Mouse (Mus musculus) cortical plate, adult 2 months (tissue): Measurements from ENCODE around the gene Paox.

Experiments
- CTCF ChIP-seq: fragments of 200-500 bp; IDR thresholded peaks from 2 replicates; pipeline ENCODE4 v1.5.1; 2011; ENCODE audit warnings: mild to moderate bottlenecking, control low read depth, low read length; ENCODE audit not compliant: insufficient read depth; ENCODE audit errors: extremely low read depth
- POLR2A ChIP-seq: fragments of 200-500 bp; IDR thresholded peaks from 2 replicates; pipeline ENCODE4 v1.6.1; 2011; ENCODE audit warnings: mild to moderate bottlenecking, low read length, control low read depth; ENCODE audit not compliant: insufficient read depth; ENCODE audit errors: extremely low read depth

DNA sequence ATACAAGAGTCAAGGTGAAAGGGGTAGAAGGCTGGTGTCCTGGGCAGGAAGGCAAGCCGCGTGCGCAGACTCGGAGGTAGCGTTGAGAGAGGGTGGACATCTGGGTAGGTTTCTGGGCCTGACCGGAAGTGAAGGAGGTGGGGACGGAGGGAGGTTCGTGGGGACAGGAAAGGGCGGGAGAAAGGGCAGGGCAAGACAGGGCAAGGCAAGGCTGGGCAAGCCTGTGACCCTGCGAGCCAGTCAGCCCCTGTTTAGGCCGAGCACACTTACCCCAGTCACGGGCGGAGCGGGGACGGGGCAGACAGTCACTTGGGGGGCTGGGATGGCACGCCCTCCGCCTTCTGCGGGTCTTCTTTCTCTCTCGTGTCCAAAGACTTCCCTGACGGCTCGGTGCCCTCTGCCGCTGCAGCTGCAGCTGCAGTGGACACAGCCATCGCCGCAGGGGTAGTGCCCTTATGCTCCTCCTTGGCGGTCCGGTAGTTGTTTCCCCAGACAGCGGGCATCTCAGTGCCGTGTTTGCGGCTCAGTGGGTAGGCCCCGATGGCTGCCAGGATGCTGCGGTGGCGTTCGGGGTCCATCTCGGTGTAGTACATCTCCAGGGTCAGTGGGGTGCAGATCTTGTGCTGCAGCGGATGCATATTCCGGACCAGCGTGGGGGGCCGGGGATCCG is 45.4 kb upstream of the Paox start:
- TF ChIP-seq POLR2A (no peak), CTCF (no peak)
